Comparison of ENCODE assay signal across 10 mouse cellular contexts in genomic region chr14:121929243-121929951, GRCm38 (mm10). TPM values are rescaled to one million over a fixed set of nuclear protein-coding genes. Genes with fewer than 3 reads are reported as not detected.
DNase-seq lines count a peak whose midpoint lies in the region; ATAC-seq lines count a peak whose summit lies in the region.
"Had no signal": no experiment of that assay in that cellular context is flagged by ENCODE, and none has a peak within 500 bp of the region (broad histone marks: within the 10 kb centered on the region; RNA-seq: fewer than 3 reads in every experiment).

No protein-coding gene starts in this region.

- 89% methylated on average over 12 of the region's 12 CpGs for WGBS in embryonic facial prominence, embryonic 10.5 days

- peaks cover 4% of the 10 kb centered on the region for H3K4me1 ChIP-seq in embryonic facial prominence, embryonic 10.5 days
- H3K4me1 ChIP-seq: forebrain, embryonic 15.5 days had no signal

- no peaks in the 10 kb centered on the region for H3K9me3 ChIP-seq in embryonic facial prominence, embryonic 10.5 days
- H3K9me3 ChIP-seq: forebrain, embryonic 15.5 days had no signal

- H3K27me3 ChIP-seq in embryonic facial prominence, embryonic 10.5 days (replicated peaks; ENCODE audit: low read depth, poor library complexity, severe bottlenecking), result no peaks in the 10 kb centered on the region
- H3K27me3 ChIP-seq: forebrain, embryonic 15.5 days had no signal

- H3K36me3 ChIP-seq in embryonic facial prominence, embryonic 10.5 days (replicated peaks), result peaks cover 10% of the 10 kb centered on the region
- H3K36me3 ChIP-seq: forebrain, embryonic 15.5 days had no signal

- H3K4me3 ChIP-seq in embryonic facial prominence, embryonic 10.5 days, result no peak overlapping the region
- H3K4me3 ChIP-seq: forebrain, embryonic 15.5 days had no signal

- peak; percentile 67 for ATAC-seq in CD4-positive, CD25-positive, alpha-beta regulatory T cell, adult 4 months
- ATAC-seq: forebrain, embryonic 15.5 days had no signal

- peak; percentile 28 for DNase-seq in kidney, adult 9 months
- DNase-seq in kidney, postnatal 10 days, result no peak
- DNase-seq in embryonic facial prominence, embryonic 10.5 days (ENCODE audit: low spot score), result peak; percentile 5
- DNase-seq in lung, postnatal 36 days, result peak; percentile 47
- DNase-seq in ovary, postnatal 14 days (ENCODE audit: low spot score), result no peak
- DNase-seq in urinary bladder, postnatal 25 days (ENCODE audit: low spot score), result no peak
- no peak for DNase-seq in layer of hippocampus, adult 9-11 months
- DNase-seq: cerebellum, adult 8-10 months had no signal

- H3K27ac ChIP-seq in embryonic facial prominence, embryonic 10.5 days (replicated peaks), result no peak overlapping the region
- H3K27ac ChIP-seq: forebrain, embryonic 15.5 days had no signal

RNA-seq across cellular contexts. Expression of gene Gpr18, which starts 13.8 kb away (rescaled TPM):
- 10 to 100 TPM; 92.7 to 95.9 TPM for polyA plus RNA-seq in CD4-positive, CD25-positive, alpha-beta regulatory T cell, adult 4 months (2017; shearing (Covaris generic))
- 0.22 TPM in 1 of 2 replicates, not detected in the other for polyA plus RNA-seq in embryonic facial prominence, embryonic 10.5 days (2016; fragmentation: Nextera tagmentation; extraction: Ambion mirVana)

RNA-seq across cellular contexts. Expression of gene Gpr183, which starts 35.6 kb away (rescaled TPM):
- 100 to 1,000 TPM; 102 to 104 TPM for polyA plus RNA-seq in CD4-positive, CD25-positive, alpha-beta regulatory T cell, adult 4 months (2017; shearing (Covaris generic))
- 2.4 and 2.9 TPM in 2 replicates for polyA plus RNA-seq in embryonic facial prominence, embryonic 10.5 days (2016; fragmentation: Nextera tagmentation; extraction: Ambion mirVana)

RNA-seq across cellular contexts. Expression of gene Ubac2, which starts 51.0 kb away (rescaled TPM):
- polyA plus RNA-seq in CD4-positive, CD25-positive, alpha-beta regulatory T cell, adult 4 months (2017; shearing (Covaris generic)), result 10 to 100 TPM; 83.5 to 93.7 TPM
- 70.5 and 73.4 TPM in 2 replicates for polyA plus RNA-seq in embryonic facial prominence, embryonic 10.5 days (2016; fragmentation: Nextera tagmentation; extraction: Ambion mirVana)

Comparison
In these comparisons a context has a peak if more than half of its experiments do, and no peak if none do; other contexts are left out.
1. DNase-seq: peak in kidney, adult 9 months (single experiment), embryonic facial prominence, embryonic 10.5 days (single experiment) and lung, postnatal 36 days (single experiment); none in kidney, postnatal 10 days (single experiment), ovary, postnatal 14 days (single experiment), urinary bladder, postnatal 25 days (single experiment) and layer of hippocampus, adult 9-11 months (single experiment).
2. RNA of gene Gpr18, which starts 13.8 kb away (polyA plus RNA-seq): 92.7 to 95.9 TPM in CD4-positive, CD25-positive, alpha-beta regulatory T cell, adult 4 months; 0.22 TPM in embryonic facial prominence, embryonic 10.5 days; every median in the first group is over 10 times any median in the second.
3. RNA of gene Gpr183, which starts 35.6 kb away (polyA plus RNA-seq): 102 to 104 TPM in CD4-positive, CD25-positive, alpha-beta regulatory T cell, adult 4 months; 2.4 to 2.9 TPM in embryonic facial prominence, embryonic 10.5 days; every median in the first group is over 10 times any median in the second.